In genomic region chr1:19528871-19529270, GRCm38 (mm10) we compare ENCODE assay signal across 24 mouse cellular contexts.
DNase-seq lines count a peak whose midpoint lies in the region; ATAC-seq and TF ChIP-seq lines count a peak whose summit lies in the region.
"Had no signal": no experiment of that assay in that cellular context is flagged by ENCODE, and none has a peak within 500 bp of the region (broad histone marks: within the 10 kb centered on the region; RNA-seq: fewer than 3 reads in every experiment).

No protein-coding gene starts in this region.

- TF ChIP-seq POLR2A in kidney, adult 2 months (IDR thresholded peaks at IDR 0.05; ENCODE audit: low read depth, low read length) = no peak

- no peak overlapping the region for H3K9ac ChIP-seq in embryonic facial prominence, embryonic 14.5 days (ENCODE audit: low read depth, low read length)
- H3K9ac ChIP-seq: embryonic facial prominence, embryonic 13.5 days; forebrain, embryonic 12.5 days had no signal

- H3K27me3 ChIP-seq in embryonic facial prominence, embryonic 14.5 days (replicated peaks; ENCODE audit: control insufficient read depth, insufficient read depth, low read length) = no peaks in the 10 kb centered on the region
- H3K27me3 ChIP-seq in embryonic facial prominence, embryonic 10.5 days (replicated peaks; ENCODE audit: low read depth, poor library complexity, severe bottlenecking) = no peaks in the 10 kb centered on the region
- H3K27me3 ChIP-seq in kidney, adult 2 months (replicated peaks; ENCODE audit: control insufficient read depth, insufficient read depth, low read length) = no peaks in the 10 kb centered on the region
- H3K27me3 ChIP-seq: CH12.LX; embryonic facial prominence, embryonic 13.5 days; forebrain, embryonic 12.5 days; Patski had no signal

- H3K27ac ChIP-seq in embryonic facial prominence, embryonic 14.5 days (replicated peaks; ENCODE audit: low read depth, low read length) = no peak overlapping the region
- no peak overlapping the region for H3K27ac ChIP-seq in embryonic facial prominence, embryonic 10.5 days (replicated peaks)
- H3K27ac ChIP-seq in kidney, adult 2 months (ENCODE audit: insufficient read depth, low read depth, low read length) = no peak overlapping the region
- H3K27ac ChIP-seq: embryonic facial prominence, embryonic 13.5 days; forebrain, embryonic 10.5 days; forebrain, embryonic 12.5 days had no signal

- H3K4me2 ChIP-seq in embryonic facial prominence, embryonic 14.5 days (ENCODE audit: low read depth, low read length) = no peak overlapping the region
- H3K4me2 ChIP-seq: embryonic facial prominence, embryonic 13.5 days; forebrain, embryonic 12.5 days had no signal

- no peaks in the 10 kb centered on the region for H3K36me3 ChIP-seq in embryonic facial prominence, embryonic 14.5 days (ENCODE audit: control insufficient read depth, insufficient read depth, low read length)
- no peaks in the 10 kb centered on the region for H3K36me3 ChIP-seq in embryonic facial prominence, embryonic 10.5 days (replicated peaks)
- H3K36me3 ChIP-seq in kidney, adult 2 months (ENCODE audit: control insufficient read depth, insufficient read depth, low read length) = no peaks in the 10 kb centered on the region
- H3K36me3 ChIP-seq: embryonic facial prominence, embryonic 13.5 days; forebrain, embryonic 10.5 days; forebrain, embryonic 12.5 days; G1E had no signal

- DNase-seq in embryonic facial prominence, embryonic 14.5 days (ENCODE audit: low spot score) = peak; percentile 10
- DNase-seq in embryonic facial prominence, embryonic 10.5 days (ENCODE audit: low spot score) = no peak
- DNase-seq in kidney, adult 2 months = peak; percentile 27
- no peak for DNase-seq in kidney, adult 11 months
- no peak for DNase-seq in left cerebral cortex, adult 11 months (ENCODE audit: low spot score)
- DNase-seq: adrenal gland, adult 8-10 months; adrenal gland, postnatal 14 days; adrenal gland, postnatal 36 days; B cell, adult 2 months; cerebellum, adult 11-12 months; cerebellum, adult 2 months; cerebellum, adult 9-10 months; cerebellum, postnatal 10 days; cerebellum, postnatal 25 days had no signal

- H3K4me1 ChIP-seq in embryonic facial prominence, embryonic 14.5 days (ENCODE audit: control insufficient read depth, insufficient read depth, low read length) = no peaks in the 10 kb centered on the region
- H3K4me1 ChIP-seq in embryonic facial prominence, embryonic 10.5 days = no peaks in the 10 kb centered on the region
- no peaks in the 10 kb centered on the region for H3K4me1 ChIP-seq in kidney, adult 2 months (ENCODE audit: control insufficient read depth, insufficient read depth, low read length)
- H3K4me1 ChIP-seq: embryonic facial prominence, embryonic 13.5 days; forebrain, embryonic 10.5 days; forebrain, embryonic 12.5 days had no signal

- 80% methylated on average over 1 of the region's 1 CpGs for WGBS in embryonic facial prominence, embryonic 14.5 days
- WGBS in embryonic facial prominence, embryonic 10.5 days = 84% methylated on average over 1 of the region's 1 CpGs
- WGBS in kidney, adult 2 months = 67% methylated on average over 1 of the region's 1 CpGs

- H3K9me3 ChIP-seq in embryonic facial prominence, embryonic 14.5 days (ENCODE audit: control insufficient read depth, low read length) = no peaks in the 10 kb centered on the region
- H3K9me3 ChIP-seq in embryonic facial prominence, embryonic 10.5 days = no peaks in the 10 kb centered on the region
- H3K9me3 ChIP-seq: embryonic facial prominence, embryonic 13.5 days; forebrain, embryonic 10.5 days; forebrain, embryonic 12.5 days; G1E had no signal

- no peak for TF ChIP-seq CTCF in kidney, adult 2 months (conservative IDR thresholded peaks at IDR 0.05; ENCODE audit: insufficient read depth, insufficient read length, low read depth, low read length)

- no peak overlapping the region for H3K4me3 ChIP-seq in embryonic facial prominence, embryonic 14.5 days (ENCODE audit: low read depth, low read length)
- H3K4me3 ChIP-seq in embryonic facial prominence, embryonic 10.5 days = no peak overlapping the region
- H3K4me3 ChIP-seq in kidney, adult 2 months (ENCODE audit: insufficient read depth, low read depth, low read length) = no peak overlapping the region
- H3K4me3 ChIP-seq: embryonic facial prominence, embryonic 13.5 days; forebrain, embryonic 10.5 days; forebrain, embryonic 12.5 days had no signal

- ATAC-seq in embryonic facial prominence, embryonic 14.5 days (ENCODE audit: low read depth) = no peak
- ATAC-seq: activated CD4-positive, CD25-positive, alpha-beta regulatory T cell, adult 4 months; CD4-positive, CD25-positive, alpha-beta regulatory T cell, adult 4 months; forebrain, embryonic 14.5 days; forebrain, embryonic 16.5 days; Patski had no signal

Comparison
In these comparisons a context has a peak if more than half of its experiments do, and no peak if none do; other contexts are left out.
1. DNase-seq: peak in embryonic facial prominence, embryonic 14.5 days (single experiment) and kidney, adult 2 months (single experiment); none in embryonic facial prominence, embryonic 10.5 days (single experiment), kidney, adult 11 months (single experiment) and left cerebral cortex, adult 11 months (single experiment).